Mouse (Mus musculus) monocyte, adult 5-6 weeks (primary cell): ENCODE measurements around the gene Olfr136. TPM values are rescaled to one million over a fixed set of nuclear protein-coding genes. Genes with fewer than 3 reads are reported as not detected.

Experiments used
- ATAC-seq: fragments of 153-309, 156-312 bp; replicated peaks from 2 replicates; pipeline ENCODE4 v1.8.0; 2017; ENCODE audit warnings: mild to moderate bottlenecking; ENCODE audit not compliant: low TSS enrichment, insufficient number of reproducible peaks, severe bottlenecking, poor library complexity, low FRiP score
- total RNA-seq: library from RNA; stranded (forward); fragments of 200-1000, 200-491, 200-594 nt; gene quantifications from 3 replicates; pipeline ENCODE4 v1.2.3, GENCODE M21; 2017

The Olfr136 gene
- total RNA-seq, result not detected in 3 replicates

GRCm38 (mm10) chr17:38329531-38329930 is at the start of gene Olfr136:
Gene Olfr136, plus strand, starts transcription at chr17:38329831.
- no peak for ATAC-seq

GRCm38 (mm10) chr17:38307470-38307869 is 22.2 kb upstream of the Olfr136 start, which contains the start of gene Olfr137:
Gene Olfr137, minus strand, starts transcription at chr17:38307570.
- no peak for ATAC-seq

Other genes with a start within 250 kb of the Olfr136 start
- gene Olfr131, start 241.1 kb upstream of the Olfr136 start, total RNA-seq, result not detected in 3 replicates
- not detected in 3 replicates for gene Olfr132, start 195.3 kb upstream of the Olfr136 start, total RNA-seq
- gene Olfr133, start 184.6 kb upstream of the Olfr136 start, total RNA-seq, result not detected in 3 replicates
- not detected in 3 replicates for gene Olfr134, start 158.4 kb upstream of the Olfr136 start, total RNA-seq
- gene Olfr135, start 125.5 kb upstream of the Olfr136 start, total RNA-seq, result not detected in 3 replicates
- not detected in 3 replicates for gene Olfr138, start 68.8 kb upstream of the Olfr136 start, total RNA-seq
- gene Olfr137, start 22.3 kb upstream of the Olfr136 start, total RNA-seq, result not detected in 3 replicates
- not detected in 3 replicates for gene Esp36, start 90.4 kb downstream of the Olfr136 start, total RNA-seq
- gene Esp34, start 224.4 kb downstream of the Olfr136 start, total RNA-seq, result not detected in 3 replicates